Mouse (Mus musculus) adrenal gland, postnatal 36 days (tissue): Measurements from ENCODE around the gene Pfkfb2. TPM values are rescaled to one million over a fixed set of nuclear protein-coding genes. Genes with fewer than 3 reads are reported as not detected.

Source experiments
- DNase-seq, 2 experiments: peaks; one replicate each; pipeline ENCODE4 v3.0.0; 2021; ENCODE audit warnings: mixed read lengths in 1 of 2
- total RNA-seq, 2 experiments: library from RNA; stranded (reverse); gene quantifications; 2 replicates each; pipeline ENCODE4 v1.2.3; 2021

Pfkfb2 gene
- total RNA-seq, 2 experiments from 2014 or later: 27.2 to 48.8 TPM

DNA sequence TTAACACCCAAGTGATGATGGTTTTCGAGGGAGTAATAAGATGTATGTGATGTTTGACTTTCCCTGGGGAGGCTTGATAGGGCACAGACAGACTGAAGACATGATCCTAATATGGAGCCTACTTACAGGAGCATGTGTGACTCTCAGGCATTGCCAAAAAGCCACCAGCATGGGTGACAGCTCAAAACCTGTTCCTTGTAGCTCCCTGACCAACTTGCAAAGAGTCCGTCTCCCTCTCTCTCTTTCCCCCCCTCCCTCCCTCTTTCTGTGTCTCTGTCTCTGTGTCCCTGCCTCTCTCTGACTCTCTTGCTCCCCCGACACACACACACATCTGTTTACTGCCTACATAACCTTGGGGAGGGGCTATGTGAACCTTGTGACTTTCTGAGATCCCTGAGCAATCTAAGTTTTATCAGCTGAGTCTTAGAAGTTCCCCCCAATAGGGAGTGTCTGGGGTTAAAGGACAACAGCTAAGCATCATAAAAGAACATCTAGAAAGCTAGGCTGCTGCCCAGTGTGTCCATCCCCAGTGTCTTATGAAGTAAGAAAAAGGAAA is 9.6 kb upstream of the Pfkfb2 start:
- DNase-seq: no peak

DNA sequence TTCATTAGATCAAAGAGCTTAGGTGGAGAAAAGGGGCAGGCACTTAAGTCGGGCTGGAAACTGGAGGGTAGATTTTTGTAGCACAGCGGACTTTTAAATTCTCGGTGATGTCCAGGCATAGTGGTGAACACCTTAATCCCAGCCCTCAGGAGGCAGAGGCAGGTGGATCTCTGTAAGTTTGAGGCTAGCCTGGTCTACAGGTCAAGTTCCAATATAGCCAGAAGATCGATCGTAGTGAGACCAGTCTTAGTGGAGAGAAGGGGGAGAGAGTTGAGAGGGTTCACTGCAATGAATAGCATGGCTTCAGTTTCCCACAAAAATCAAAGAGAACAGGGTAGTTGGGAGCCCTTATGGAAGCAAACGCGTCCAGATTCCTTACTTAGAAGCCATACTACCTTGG is 8.9 kb upstream of the Pfkfb2 start:
- no peak for DNase-seq

DNA sequence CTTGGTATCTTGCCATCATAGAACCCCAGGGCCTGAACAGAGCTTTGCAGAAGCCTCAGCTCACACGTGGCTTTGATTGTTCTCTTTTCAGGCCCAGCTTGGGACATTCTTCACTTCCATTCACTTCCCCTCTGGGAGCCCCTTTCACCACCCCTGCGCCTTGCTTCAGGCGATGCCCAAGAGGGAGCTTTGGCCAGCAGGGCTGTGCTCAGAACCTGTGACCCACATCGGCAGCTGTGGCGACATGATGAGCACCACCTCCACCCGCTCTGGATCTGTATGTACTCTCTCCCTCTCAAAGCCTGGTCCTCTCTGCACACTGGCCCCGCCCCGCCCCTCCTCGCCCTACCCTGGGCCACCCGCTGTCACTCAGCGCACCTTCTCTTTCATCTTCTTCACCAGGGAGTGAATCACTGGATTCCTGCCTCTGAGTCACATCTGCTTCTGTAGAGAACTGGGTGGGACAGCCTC is 8.4 kb upstream of the Pfkfb2 start:
- DNase-seq: peak; percentile 15 to 30

DNA sequence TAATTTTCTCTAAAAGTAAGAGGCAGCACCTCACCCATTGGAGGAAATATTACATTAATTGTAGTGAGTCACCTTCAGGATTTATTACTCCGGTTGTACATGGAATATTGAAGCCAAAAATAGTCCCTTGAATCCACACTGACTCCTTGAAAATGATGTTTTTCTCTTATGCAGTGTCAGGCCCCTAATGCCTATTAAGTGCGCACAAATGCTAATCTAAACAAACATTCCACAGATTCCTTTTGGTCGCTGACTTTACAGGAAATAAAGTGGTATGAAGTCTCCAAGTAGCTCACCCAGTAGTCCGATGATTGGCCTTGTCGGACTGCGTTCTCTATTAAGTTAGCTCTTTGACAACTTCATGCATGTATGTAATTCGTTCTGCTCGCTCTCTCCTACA is 5.8 kb upstream of the Pfkfb2 start:
- no peak for DNase-seq

DNA sequence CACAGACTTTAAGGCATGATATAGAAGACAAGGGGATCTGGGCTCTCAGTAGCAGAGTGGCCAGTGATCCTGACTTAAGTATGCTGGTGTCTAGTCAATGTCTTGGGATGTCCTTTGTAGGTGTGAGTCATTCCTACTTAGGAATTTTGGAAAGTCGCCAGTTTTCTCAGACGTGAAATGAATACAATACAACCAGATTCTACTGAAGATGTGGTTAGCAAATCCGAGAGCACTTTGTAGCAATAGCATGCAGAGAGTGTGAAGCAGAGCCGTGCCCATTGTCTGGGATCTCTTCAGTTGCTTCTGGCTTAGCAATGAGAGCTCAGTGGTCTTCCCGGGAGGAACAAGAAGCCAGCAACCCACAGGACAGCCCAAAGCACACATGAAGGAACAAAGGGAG is 5.4 kb upstream of the Pfkfb2 start:
- DNase-seq: no peak

DNA sequence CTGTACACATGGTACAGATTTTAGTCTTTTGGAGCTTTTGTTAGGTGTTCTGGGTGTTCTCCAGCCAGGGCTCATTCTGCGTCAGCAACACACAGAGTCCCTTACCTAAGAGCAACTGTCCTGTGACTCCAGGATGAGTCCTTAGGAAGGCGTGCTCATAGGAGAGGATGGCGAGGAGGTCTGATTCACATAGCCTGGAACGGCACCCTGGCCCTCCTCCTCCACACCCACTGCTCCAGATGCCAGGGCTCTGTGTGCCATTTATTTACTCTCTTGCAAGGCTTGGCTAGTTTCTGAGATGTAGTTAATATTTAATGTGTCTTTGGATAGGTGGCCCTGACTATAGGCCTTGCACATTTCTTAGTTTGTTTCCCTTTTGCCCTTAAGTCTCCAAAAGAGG is 4.6 kb upstream of the Pfkfb2 start:
- DNase-seq: peak; percentile 45 to 46

DNA sequence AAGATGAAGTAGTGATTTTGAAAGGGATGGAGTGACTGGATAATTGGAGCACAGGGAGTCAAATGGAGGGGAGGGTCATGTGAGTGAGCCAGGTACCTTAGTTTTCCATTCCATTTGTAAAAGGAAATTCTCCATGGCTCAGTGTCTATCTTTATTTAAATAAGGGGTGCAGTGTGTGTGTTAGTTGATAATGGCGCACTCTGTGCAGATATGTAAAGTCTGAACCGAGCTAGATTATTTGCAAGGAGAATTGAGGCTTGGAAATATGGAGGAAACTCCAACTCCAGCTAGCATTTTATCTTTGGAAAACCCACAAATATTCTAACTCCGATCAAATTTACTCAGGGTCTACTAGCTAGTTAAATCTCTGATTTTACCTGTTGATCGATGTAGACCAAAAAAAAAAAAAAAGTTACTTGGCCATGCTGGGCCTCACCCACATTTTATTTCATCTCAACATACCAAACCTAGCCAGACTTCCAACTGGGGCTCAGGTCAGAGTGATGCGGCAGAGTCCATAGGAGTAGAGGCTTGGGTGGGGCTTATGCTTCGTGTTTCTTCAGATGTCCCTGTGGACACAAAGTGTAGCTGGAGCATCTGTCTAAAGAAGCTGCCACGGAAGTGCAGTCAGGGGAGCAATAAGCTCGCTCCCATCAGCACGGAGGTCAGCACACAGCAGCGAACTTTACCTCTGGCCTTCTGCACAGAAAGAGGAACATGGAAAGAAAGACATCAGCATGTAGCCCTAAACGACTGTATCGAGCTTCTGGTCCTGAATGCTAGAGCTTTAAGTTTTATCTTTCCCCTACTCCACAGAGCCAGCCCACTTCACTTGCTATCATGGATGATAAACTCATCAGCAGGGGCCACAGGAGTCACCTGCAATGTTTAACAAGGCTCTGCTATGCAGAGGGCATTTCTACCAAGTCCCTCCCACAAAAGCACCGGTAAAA is 3.9 kb upstream of the Pfkfb2 start:
- DNase-seq: no peak

DNA sequence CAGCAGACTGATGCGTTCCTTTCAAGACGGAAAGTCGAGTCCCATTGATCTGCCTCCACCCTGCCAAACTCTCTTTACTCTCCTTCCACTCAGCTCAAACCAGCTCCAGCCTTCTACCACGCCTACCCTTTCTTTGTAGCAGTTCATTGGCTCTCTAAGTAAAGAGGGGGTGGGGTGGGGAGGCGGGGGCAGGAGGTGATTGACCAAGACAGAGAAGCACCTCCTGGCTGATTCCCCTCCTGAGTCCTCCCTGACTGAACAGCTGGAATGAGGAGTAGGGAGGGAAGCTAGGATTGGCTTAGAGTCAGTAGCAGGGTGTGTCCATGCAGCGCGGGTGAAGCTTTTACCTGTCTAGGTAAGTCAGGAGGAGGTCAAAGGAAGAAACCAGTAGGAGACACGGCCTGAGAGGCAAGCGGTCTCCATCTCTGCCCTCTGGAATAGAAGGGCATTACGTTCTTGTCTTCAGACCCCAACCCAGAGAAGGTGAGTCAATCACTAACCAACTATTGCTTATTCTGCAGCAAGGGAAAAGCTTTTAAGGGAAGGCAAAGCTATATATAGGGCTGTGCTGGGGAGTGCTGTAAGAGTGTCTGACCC is 2.8 kb upstream of the Pfkfb2 start, which contains the start of gene AA986860:
Gene AA986860, plus strand, starts transcription at position 236 of the 597 bp plus-strand sequence.
- DNase-seq: peak; percentile 38 to 53

DNA sequence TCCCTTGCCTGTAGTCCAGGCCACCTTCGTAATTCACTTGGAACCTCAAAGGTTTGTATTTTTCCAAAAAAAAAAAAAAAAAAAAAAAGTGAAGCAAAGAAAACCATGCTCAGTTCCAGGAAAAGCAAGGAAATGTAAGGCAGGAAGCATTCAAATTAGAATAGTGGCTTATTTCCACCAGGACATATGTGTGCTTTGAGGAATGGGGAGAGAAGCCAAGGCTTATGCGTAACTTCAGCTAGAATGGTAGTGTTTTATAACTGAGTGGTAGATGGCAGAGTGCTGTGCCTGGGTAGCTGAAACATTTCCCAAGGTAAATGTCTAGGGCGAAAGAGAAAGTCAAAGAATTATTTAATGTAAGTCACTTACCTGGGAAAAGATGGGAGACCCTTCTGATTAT is 345 bp downstream of the Pfkfb2 start:
- DNase-seq: no peak

DNA sequence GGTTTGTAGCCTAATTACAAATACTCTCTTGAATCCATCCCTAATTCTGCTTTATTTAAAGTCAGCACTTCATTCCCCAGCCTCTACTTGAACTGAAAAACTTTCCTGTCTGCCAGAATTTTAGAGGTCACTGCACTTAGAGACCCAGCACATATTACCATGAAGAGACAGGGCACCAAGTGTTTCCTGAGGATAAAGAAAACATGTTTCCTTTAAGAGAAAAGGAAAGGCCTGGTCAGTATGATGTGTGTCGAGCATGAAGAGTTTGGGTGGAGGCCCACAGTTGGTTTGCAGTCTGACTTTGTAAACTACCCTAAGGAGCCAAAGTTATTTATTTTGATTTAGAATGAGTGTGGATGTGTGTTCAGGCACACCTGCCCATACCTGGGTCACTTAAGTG is 983 bp downstream of the Pfkfb2 start:
- DNase-seq: no peak

DNA sequence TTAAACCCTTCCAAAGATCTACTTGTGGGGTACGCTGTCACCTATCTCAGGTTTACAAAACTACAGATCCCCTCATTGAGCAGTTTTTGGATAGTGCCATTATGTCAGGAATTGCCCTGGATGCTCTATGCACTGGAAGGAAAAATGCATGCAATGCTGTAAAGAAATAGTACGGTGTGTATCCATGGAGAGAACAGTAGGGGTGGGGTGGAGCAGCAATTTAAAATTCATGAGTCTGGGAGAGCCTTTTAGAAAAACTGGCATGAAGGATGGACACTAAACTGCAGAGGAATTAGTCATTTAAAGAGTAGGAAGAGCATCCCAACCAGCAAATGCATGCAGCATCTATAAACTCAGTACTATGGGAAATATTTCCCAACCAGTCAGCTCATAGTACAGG is 2.7 kb downstream of the Pfkfb2 start:
- DNase-seq: no peak

DNA sequence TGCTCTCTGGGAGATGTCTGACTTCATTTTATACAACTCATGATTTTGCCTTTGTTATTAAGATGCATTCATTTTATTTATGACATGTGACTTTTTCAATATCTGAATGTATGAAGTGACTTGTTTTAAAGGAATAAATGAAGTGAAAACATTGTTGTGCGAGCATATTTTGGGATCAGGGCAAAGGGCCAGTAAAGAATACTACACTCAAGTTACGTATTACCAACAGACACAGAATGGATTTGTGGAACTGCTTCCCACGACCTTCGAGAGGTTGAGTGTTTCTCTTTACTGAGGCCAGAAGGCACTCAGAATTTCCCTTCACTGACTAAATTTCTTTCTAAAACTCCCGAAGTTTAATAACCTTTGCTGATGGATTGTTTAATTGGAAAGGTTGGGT is 4.8 kb downstream of the Pfkfb2 start:
- DNase-seq: no peak

DNA sequence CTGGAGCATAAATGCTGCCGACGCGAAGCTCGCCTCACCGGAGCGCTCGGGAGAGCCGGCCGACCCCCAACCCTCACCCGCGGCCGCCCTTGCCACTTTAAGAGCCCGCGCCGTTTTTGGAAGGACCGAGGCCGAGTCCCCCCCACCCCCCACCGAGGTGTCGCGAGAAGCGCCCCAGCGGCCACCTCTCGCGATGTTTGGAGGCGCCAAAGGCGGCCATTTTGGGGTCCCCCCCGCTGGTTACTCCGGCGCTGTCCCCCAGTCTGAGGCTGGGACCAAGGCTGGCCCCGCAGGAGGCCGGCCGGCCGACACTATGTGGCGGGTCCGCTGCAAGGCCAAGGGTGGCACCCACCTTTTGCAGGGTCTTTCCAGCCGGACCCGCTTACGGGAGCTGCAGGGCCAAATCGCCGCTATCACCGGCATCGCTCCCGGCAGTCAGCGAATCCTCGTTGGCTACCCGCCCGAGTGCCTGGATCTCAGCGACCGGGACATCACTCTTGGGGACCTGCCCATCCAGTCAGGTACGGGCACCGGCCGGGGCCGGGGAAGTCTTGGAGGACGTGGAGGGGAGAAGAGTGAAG is 11.7 kb downstream of the Pfkfb2 start, which contains the start of gene Yod1:
Gene Yod1, plus strand, starts transcription at position 37 of the 581 bp plus-strand sequence.
- peak; percentile 94 to 95 for DNase-seq

DNA sequence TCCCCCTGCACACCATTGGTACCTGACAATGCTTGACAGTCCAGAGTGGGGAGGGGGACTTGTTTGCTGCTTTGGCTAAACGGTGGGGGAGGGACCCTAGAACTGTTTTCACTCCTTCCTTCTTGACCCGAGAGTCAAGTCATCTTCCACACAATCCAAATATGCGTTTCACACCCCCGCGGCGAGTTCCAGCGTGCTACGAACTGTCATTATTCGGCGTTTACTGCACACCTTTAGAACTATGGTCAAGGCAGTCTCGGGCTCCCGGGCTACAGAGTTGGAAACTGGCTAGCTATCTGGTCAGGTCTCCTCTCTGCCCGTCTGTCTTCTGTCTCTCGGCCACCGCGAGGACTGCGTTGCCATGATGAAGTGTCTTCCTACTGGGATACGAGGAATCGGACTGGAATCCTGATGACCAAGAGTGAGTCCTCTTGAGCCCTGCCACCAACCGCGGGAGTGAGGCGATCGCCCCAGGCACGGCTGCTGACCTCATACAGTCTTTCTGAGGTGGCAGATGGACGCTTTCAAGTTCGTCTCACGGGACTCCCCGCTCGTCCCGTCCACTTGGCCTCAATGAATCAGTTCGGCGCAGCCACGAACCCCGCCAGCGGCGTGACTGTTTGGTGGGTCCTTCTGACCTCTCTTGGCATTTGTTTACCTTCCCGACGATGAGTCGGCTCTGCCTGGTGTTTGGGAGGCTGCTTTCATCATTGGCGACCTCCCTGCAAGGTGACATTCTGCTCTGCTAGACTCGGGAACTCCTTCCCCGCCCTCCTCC is 12.4 kb downstream of the Pfkfb2 start:
- DNase-seq: peak; percentile 66 to 67

DNA sequence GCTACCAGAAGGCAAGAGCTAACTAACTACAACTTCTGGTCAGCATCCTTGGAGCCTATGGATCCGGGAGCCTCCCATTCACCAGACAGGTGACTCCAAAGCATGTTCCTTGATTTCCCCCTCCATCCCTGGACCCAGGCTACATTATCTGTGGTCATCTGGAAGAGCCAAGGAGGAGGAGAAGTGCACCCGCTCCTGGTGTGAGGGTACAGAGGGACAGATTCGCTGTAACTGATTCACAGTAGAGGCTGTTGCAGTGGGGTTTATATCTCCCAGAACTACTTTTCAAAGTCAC is 12.9 kb downstream of the Pfkfb2 start:
- DNase-seq: no peak

DNA sequence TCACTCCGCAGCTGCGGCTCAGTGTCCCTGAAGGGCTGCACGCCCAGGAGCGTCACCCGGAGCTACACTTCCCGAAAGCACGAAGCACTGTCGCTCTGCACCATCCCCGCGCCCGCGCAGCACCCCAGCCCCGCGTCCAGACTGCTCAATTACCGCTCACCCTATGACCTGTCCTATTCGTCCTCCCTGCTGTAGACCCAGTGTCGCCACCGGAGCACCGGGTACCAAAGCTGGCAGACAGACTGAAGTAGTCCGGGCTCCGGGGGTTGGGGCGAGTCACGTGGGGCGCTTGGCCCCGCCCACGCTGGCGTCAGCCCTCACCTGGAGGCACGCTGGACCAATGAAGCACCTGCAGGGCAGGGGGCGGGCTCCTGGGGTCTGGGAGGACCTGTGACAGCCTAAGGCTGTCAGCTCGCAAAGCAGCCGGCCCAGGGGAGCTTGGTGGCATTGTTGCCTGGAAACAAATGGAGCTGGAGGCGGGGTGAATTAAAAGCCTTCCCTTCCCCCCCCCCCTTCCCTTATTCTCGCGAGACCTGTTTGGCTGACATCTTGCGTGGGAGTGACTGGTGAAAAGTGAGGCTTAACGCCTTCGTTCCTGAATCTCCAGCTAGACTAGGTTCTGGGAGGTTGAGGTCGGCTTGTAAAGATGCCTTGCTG is 13.4 kb downstream of the Pfkfb2 start, which contains the start of gene Gm29427:
Gene Gm29427, minus strand, starts transcription at position 239 of the 657 bp plus-strand sequence.
- DNase-seq: peak; percentile 90 to 95

DNA sequence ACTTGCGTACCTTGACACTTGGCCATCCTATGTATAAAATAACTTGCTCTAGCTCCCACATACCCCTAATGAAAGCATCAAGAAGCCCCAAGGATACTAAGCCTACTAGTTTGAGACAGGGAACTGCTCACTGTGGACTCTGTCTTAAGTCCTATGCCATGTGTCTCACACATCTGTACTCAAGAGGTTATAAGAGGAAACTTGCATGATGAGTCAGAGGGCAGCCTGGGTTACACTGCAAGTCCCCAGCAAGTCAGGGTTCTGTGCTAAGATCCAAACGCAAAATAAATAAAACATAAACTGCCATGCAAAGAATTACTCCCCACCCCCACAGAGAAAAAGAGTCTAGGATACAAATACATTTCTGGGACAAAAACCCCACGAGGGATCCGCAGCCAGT is 15.0 kb downstream of the Pfkfb2 start:
- DNase-seq: no peak

DNA sequence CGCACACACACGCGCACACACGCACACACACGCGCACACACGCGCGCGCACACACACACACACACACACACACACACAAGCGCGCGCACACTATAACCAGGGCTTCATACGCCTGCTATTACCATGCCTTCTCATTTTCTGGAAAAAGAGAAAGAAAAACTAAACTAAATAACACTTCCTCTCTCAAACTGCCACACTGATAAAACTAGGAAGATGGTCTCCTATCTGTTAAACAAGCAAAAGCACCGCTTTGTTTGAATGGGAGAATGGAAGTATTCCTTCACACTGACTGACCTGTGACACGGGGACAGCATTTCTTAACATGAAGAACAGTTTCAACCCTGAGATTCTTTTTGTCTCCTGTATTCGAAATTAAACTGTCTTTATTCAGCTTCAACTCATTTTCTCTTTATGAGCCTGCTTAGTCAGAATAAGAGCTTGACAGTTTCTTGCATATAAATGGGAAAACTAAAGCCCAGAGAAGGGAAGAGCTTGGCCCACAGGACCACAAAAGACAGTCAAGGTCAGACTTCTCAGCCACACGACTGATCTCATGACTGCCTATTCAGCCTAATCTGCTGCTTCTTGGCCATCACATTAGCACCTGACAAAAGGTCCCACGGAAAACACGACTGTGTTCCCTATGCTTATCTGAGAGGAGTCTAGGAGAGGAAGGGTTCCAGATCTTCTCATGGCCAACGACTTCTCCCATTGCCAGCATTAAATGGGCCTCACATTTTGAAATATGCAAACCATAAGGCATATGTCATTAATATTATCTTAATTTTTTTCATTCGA is 18.6 kb downstream of the Pfkfb2 start:
- no peak for DNase-seq

DNA sequence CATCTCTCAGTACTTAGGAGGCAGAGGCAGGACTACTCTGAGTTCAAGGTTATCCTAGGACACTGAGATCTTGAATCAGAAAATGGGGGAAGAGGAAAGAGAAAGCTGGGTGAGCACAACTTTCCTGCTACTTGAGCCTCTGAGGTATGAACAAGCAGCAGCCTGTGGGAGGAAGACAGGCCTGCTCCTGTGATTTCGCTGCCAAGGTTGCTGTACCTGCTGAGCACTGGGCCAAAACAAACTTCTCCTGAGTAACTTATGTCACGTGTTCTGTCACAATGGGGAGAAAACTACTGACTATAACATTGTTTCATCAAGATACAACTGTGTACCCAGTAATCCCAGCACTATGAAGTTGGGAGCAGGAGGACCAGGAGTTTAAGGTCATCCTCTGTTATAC is 25.4 kb downstream of the Pfkfb2 start:
- no peak for DNase-seq

DNA sequence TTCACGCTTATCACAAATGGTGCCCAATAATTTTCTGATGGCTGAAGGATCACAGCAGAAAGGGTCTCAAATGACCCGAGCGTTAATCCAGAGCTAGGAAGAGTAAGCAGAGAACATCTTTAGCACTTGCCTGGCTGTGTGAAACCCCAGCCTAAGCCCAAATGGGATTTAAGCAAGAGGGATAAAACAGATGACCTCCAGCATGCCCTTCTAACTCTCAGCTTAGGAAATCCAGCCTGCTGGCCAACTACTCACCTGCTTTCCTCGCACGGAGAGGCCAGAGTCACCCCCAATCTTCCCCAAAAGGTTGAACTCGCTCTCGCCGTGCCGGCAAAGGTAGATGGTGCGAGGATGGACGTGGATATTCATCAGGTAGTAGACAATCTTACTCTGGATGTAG is 27.1 kb downstream of the Pfkfb2 start:
- no peak for DNase-seq
